ENCODE assay signal across 8 mouse cellular contexts in the genomic region with DNA sequence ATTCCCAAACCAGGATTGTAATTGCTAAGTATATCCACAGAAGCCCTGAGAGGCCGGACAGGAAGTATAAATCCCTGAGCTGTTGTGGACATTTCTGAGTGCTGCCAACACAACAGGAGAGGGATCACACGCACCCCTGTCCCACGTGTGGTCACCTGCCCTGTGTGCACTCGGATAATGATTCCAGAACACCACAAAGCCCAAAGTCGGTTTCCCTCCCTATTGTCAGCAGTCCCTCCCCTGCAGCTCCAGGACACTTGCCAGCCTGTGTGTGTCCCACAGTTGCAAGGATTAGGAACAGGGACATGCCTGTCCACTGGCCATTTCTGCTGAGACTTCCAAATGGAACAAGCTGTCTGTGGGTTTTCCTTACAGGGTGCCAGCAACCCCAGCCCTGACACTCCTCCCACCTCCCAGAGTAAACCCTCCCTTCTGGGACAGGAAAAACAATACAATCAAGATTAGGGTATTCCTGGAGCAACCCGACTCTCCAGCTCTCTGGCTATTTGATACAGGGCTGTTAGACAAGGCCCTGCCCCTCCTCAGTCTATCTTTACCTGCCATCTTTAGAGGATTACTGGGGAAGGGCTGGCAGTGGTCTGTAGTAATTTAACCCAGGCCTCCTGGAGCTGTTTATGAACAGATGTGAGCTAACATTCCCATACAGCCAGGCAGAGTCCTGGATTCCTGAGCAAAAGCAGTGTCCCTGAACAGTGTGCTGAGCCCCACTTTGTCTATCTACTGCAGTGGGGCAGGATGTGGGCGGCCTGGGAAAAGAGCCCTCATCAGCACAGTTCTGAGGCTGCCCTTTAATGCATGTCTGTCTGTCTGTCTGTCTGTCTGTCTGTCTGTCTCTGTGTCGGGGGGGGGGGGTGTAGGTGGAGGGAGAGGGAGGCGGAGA.
DNase-seq lines count a peak whose midpoint lies in the region; ATAC-seq and TF ChIP-seq lines count a peak whose summit lies in the region.

No protein-coding gene starts in this region.

- WGBS in intestine, embryonic 16.5 days: 31% methylated on average over 9 of the region's 9 CpGs
- WGBS in lung, embryonic 15.5 days: 20% methylated on average over 9 of the region's 9 CpGs

- no peak for TF ChIP-seq CTCF in left cerebral cortex, adult 2 months (IDR thresholded peaks at IDR 0.05)

- H3K4me2 ChIP-seq in intestine, embryonic 16.5 days (ENCODE audit: low read depth, low read length): no peak overlapping the region
- no peak overlapping the region for H3K4me2 ChIP-seq in lung, embryonic 15.5 days

- H3K27me3 ChIP-seq in intestine, embryonic 16.5 days (replicated peaks; ENCODE audit: control insufficient read depth, insufficient read depth, low read length): no peaks in the 10 kb centered on the region
- no peaks in the 10 kb centered on the region for H3K27me3 ChIP-seq in lung, embryonic 15.5 days

- H3K4me1 ChIP-seq in intestine, embryonic 16.5 days (ENCODE audit: control insufficient read depth, insufficient read depth, low read length): peaks cover 22% of the 10 kb centered on the region
- peaks cover 30% of the 10 kb centered on the region for H3K4me1 ChIP-seq in lung, embryonic 15.5 days

- no peaks in the 10 kb centered on the region for H3K36me3 ChIP-seq in intestine, embryonic 16.5 days (ENCODE audit: control insufficient read depth, insufficient read depth, low read length)
- H3K36me3 ChIP-seq in lung, embryonic 15.5 days: no peaks in the 10 kb centered on the region

- peak; percentile 66 for ATAC-seq in intestine, embryonic 16.5 days
- ATAC-seq in lung, embryonic 15.5 days (ENCODE audit: borderline replicate concordance, extremely low read depth, low FRiP score, low TSS enrichment): peak; percentile 64; the same call in 1 of the 2 replicates

- intact Hi-C loops in left cerebral cortex, adult 2 months (cut with DNase I): no loop called here

- peaks cover 3% of the 10 kb centered on the region; the same call in 1 of the 2 replicates for H3K9me3 ChIP-seq in intestine, embryonic 16.5 days (ENCODE audit: control insufficient read depth, low read length)
- no peaks in the 10 kb centered on the region for H3K9me3 ChIP-seq in lung, embryonic 15.5 days

- no peak overlapping the region for H3K4me3 ChIP-seq in intestine, embryonic 16.5 days (ENCODE audit: low read length)
- no peak overlapping the region for H3K4me3 ChIP-seq in lung, embryonic 15.5 days
- H3K4me3 ChIP-seq in left cerebral cortex, adult 2 months: no peak overlapping the region

- H3K9ac ChIP-seq in intestine, embryonic 16.5 days (ENCODE audit: low read depth, low read length): no peak overlapping the region; the same call in 1 of the 2 replicates
- no peak overlapping the region for H3K9ac ChIP-seq in lung, embryonic 15.5 days

- H3K27ac ChIP-seq in intestine, embryonic 16.5 days (ENCODE audit: low read length): peak overlapping the region; percentile 45
- peak overlapping the region; percentile 75 for H3K27ac ChIP-seq in lung, embryonic 15.5 days
- no peak overlapping the region for H3K27ac ChIP-seq in left cerebral cortex, adult 2 months

- DNase-seq in 3134 (ENCODE audit: extremely low read depth, insufficient read length, low spot score): peak; percentile 22
- peak; percentile 73 for DNase-seq in embryo, embryonic 10 days (ENCODE audit: low spot score)
- DNase-seq in heart, adult 18-20 months: peak; percentile 70 to 79
- peak; percentile 20 for DNase-seq in ovary, postnatal 36 days (ENCODE audit: low spot score)
- no peak for DNase-seq in left cerebral cortex, adult 9 months (ENCODE audit: low spot score in 2 of 2)
- DNase-seq in left cerebral cortex, adult 2 months (ENCODE audit: extremely low spot score in 1 of 2, low spot score in 2 of 2): no peak

Comparison
In these comparisons a context has a peak if more than half of its experiments do, and no peak if none do; other contexts are left out.
1. DNase-seq: peak in 3134 (single experiment), embryo, embryonic 10 days (single experiment), heart, adult 18-20 months (2 of 2) and ovary, postnatal 36 days (single experiment); none in left cerebral cortex, adult 9 months (0 of 2) and left cerebral cortex, adult 2 months (0 of 2).